Comparison of ENCODE assay signal across 8 mouse cellular contexts in genomic region chr5:140640812-140641211, GRCm38 (mm10). TPM values are rescaled to one million over a fixed set of nuclear protein-coding genes. Genes with fewer than 3 reads are reported as not detected.
DNase-seq lines count a peak whose midpoint lies in the region; ATAC-seq and TF ChIP-seq lines count a peak whose summit lies in the region.

No protein-coding gene starts in this region.

- no peak for DNase-seq in forebrain, embryonic 14.5 days (ENCODE audit: low spot score)
- DNase-seq in liver, embryonic 13.5 days: no peak
- no peak for DNase-seq in liver, embryonic 11.5 days (ENCODE audit: low spot score)
- no peak for DNase-seq in layer of hippocampus, postnatal 14 days (ENCODE audit: low spot score in 2 of 2)
- DNase-seq in layer of hippocampus, adult 11-12 months (ENCODE audit: low spot score): no peak

- H3K9me3 ChIP-seq in forebrain, embryonic 12.5 days: no peaks in the 10 kb centered on the region
- no peaks in the 10 kb centered on the region for H3K9me3 ChIP-seq in forebrain, embryonic 14.5 days (replicated peaks; ENCODE audit: control insufficient read depth, low read length)
- no peaks in the 10 kb centered on the region for H3K9me3 ChIP-seq in liver, embryonic 13.5 days (replicated peaks)
- no peaks in the 10 kb centered on the region for H3K9me3 ChIP-seq in liver, embryonic 11.5 days (ENCODE audit: control insufficient read depth, low read length)
- no peaks in the 10 kb centered on the region for H3K9me3 ChIP-seq in limb, embryonic 13.5 days

- H3K4me1 ChIP-seq in forebrain, embryonic 12.5 days: peaks cover 64% of the 10 kb centered on the region
- H3K4me1 ChIP-seq in forebrain, embryonic 14.5 days (ENCODE audit: control insufficient read depth, insufficient read depth, low read length): peaks cover 18% of the 10 kb centered on the region
- peaks cover 70% of the 10 kb centered on the region for H3K4me1 ChIP-seq in liver, embryonic 13.5 days (replicated peaks)
- peaks cover 45% of the 10 kb centered on the region for H3K4me1 ChIP-seq in liver, embryonic 11.5 days (replicated peaks; ENCODE audit: control insufficient read depth, insufficient read depth, low read length)
- H3K4me1 ChIP-seq in bone marrow macrophage, adult 2 months (ENCODE audit: control insufficient read depth, insufficient read depth, low read length): peaks cover 45% of the 10 kb centered on the region
- H3K4me1 ChIP-seq in limb, embryonic 13.5 days: peaks cover 59% of the 10 kb centered on the region

- no peak overlapping the region for H3K4me2 ChIP-seq in forebrain, embryonic 12.5 days
- H3K4me2 ChIP-seq in forebrain, embryonic 14.5 days (ENCODE audit: low read length): no peak overlapping the region
- no peak overlapping the region for H3K4me2 ChIP-seq in liver, embryonic 13.5 days
- H3K4me2 ChIP-seq in liver, embryonic 11.5 days: no peak overlapping the region
- H3K4me2 ChIP-seq in limb, embryonic 13.5 days (replicated peaks): peak overlapping the region; percentile 52

- no peak for ATAC-seq in forebrain, embryonic 12.5 days (ENCODE audit: low FRiP score)
- ATAC-seq in forebrain, embryonic 14.5 days: no peak
- ATAC-seq in liver, embryonic 13.5 days (ENCODE audit: low read depth): no peak
- ATAC-seq in liver, embryonic 11.5 days (replicated peaks; ENCODE audit: low FRiP score): no peak
- ATAC-seq in limb, embryonic 13.5 days (ENCODE audit: low FRiP score, low read depth): 0 out of 2 replicates have a peak, but pooled peaks have one; percentile 0

- 0 out of 2 replicates have a peak, but pooled peaks have one; percentile 10 for TF ChIP-seq CTCF in bone marrow macrophage, adult 2 months (IDR thresholded peaks at IDR 0.05; ENCODE audit: low read depth, low read length)

- H3K4me3 ChIP-seq in forebrain, embryonic 12.5 days (replicated peaks): no peak overlapping the region
- no peak overlapping the region for H3K4me3 ChIP-seq in forebrain, embryonic 14.5 days (ENCODE audit: low read depth, low read length)
- H3K4me3 ChIP-seq in liver, embryonic 13.5 days (replicated peaks): no peak overlapping the region
- no peak overlapping the region for H3K4me3 ChIP-seq in liver, embryonic 11.5 days (ENCODE audit: low read depth, low read length)
- H3K4me3 ChIP-seq in bone marrow macrophage, adult 2 months (ENCODE audit: insufficient read depth, low read length): no peak overlapping the region
- H3K4me3 ChIP-seq in limb, embryonic 13.5 days: no peak overlapping the region

- 93% methylated on average over 2 of the region's 2 CpGs for WGBS in forebrain, embryonic 12.5 days
- WGBS in forebrain, embryonic 14.5 days: 89% methylated on average over 2 of the region's 2 CpGs
- WGBS in liver, embryonic 13.5 days (ENCODE audit: insufficient replicate concordance): 38% methylated on average over 2 of the region's 2 CpGs
- 46% methylated on average over 2 of the region's 2 CpGs for WGBS in liver, embryonic 11.5 days
- 74% methylated on average over 2 of the region's 2 CpGs for WGBS in limb, embryonic 13.5 days

- no peak overlapping the region; the same call in 1 of the 2 replicates for H3K9ac ChIP-seq in forebrain, embryonic 12.5 days
- no peak overlapping the region for H3K9ac ChIP-seq in forebrain, embryonic 14.5 days (ENCODE audit: low read length)
- no peak overlapping the region for H3K9ac ChIP-seq in liver, embryonic 13.5 days
- no peak overlapping the region for H3K9ac ChIP-seq in liver, embryonic 11.5 days (ENCODE audit: low read depth, low read length)
- no peak overlapping the region for H3K9ac ChIP-seq in limb, embryonic 13.5 days

- H3K27me3 ChIP-seq in forebrain, embryonic 12.5 days: no peaks in the 10 kb centered on the region
- H3K27me3 ChIP-seq in forebrain, embryonic 14.5 days (replicated peaks; ENCODE audit: control insufficient read depth, insufficient read depth, low read length): no peaks in the 10 kb centered on the region
- no peaks in the 10 kb centered on the region for H3K27me3 ChIP-seq in liver, embryonic 13.5 days
- H3K27me3 ChIP-seq in liver, embryonic 11.5 days (replicated peaks; ENCODE audit: control insufficient read depth, insufficient read depth, low read length): no peaks in the 10 kb centered on the region
- H3K27me3 ChIP-seq in limb, embryonic 13.5 days: no peaks in the 10 kb centered on the region

- TF ChIP-seq POLR2A in bone marrow macrophage, adult 2 months (IDR thresholded peaks at IDR 0.05; ENCODE audit: borderline replicate concordance, low read depth, low read length): no peak

- H3K36me3 ChIP-seq in forebrain, embryonic 12.5 days (replicated peaks): peaks cover 97% of the 10 kb centered on the region
- H3K36me3 ChIP-seq in forebrain, embryonic 14.5 days (ENCODE audit: control insufficient read depth, insufficient read depth, low read length): peaks cover 79% of the 10 kb centered on the region
- H3K36me3 ChIP-seq in liver, embryonic 13.5 days: peaks cover 20% of the 10 kb centered on the region
- H3K36me3 ChIP-seq in liver, embryonic 11.5 days (ENCODE audit: control insufficient read depth, insufficient read depth, low read length): peaks cover 12% of the 10 kb centered on the region; the same call in 1 of the 2 replicates
- H3K36me3 ChIP-seq in limb, embryonic 13.5 days: peaks cover 68% of the 10 kb centered on the region

- H3K27ac ChIP-seq in forebrain, embryonic 12.5 days: peak overlapping the region; percentile 46; the same call in 1 of the 2 replicates
- H3K27ac ChIP-seq in forebrain, embryonic 14.5 days (ENCODE audit: low read depth, low read length): no peak overlapping the region
- peak overlapping the region; percentile 53; the same call in 1 of the 2 replicates for H3K27ac ChIP-seq in liver, embryonic 13.5 days
- H3K27ac ChIP-seq in liver, embryonic 11.5 days (ENCODE audit: low read depth, low read length): no peak overlapping the region
- H3K27ac ChIP-seq in bone marrow macrophage, adult 2 months (ENCODE audit: insufficient read depth, low read depth, low read length): peak overlapping the region; percentile 94; the same call in 1 of the 2 replicates
- peak overlapping the region; percentile 88 for H3K27ac ChIP-seq in limb, embryonic 13.5 days

RNA-seq across cellular contexts. Expression of gene Ttyh3, which starts 8.0 kb away (rescaled TPM):
- 84.5 and 88.0 TPM in 2 replicates for polyA plus RNA-seq in forebrain, embryonic 12.5 days (2016; fragmentation: Nextera tagmentation; extraction: Ambion mirVana)
- 65.8 and 72.3 TPM in 2 replicates for polyA plus RNA-seq in forebrain, embryonic 14.5 days (2014; fragmentation: Nextera tagmentation; extraction: Ambion mirVana)
- polyA plus RNA-seq in liver, embryonic 13.5 days (2015; fragmentation: Nextera tagmentation; extraction: Ambion mirVana): 4.8 and 4.9 TPM in 2 replicates
- polyA plus RNA-seq in liver, embryonic 11.5 days (2014; fragmentation: Nextera tagmentation; extraction: Ambion mirVana): 24.3 and 26.5 TPM in 2 replicates
- 73.6 and 91.5 TPM in 2 replicates for polyA plus RNA-seq in bone marrow macrophage, adult 2 months (2012; ENCODE audit: insufficient read depth, insufficient read length, missing spikeins)
- 39.0 and 42.1 TPM in 2 replicates for polyA plus RNA-seq in limb, embryonic 13.5 days (2015; fragmentation: Nextera tagmentation; extraction: Ambion mirVana)
- total RNA-seq in layer of hippocampus, postnatal 14 days (2021): 100 to 1,000 TPM; 357 to 365 TPM

RNA-seq across cellular contexts. Expression of gene Lfng, which starts 33.7 kb away (rescaled TPM):
- 30.9 and 32.8 TPM in 2 replicates for polyA plus RNA-seq in forebrain, embryonic 12.5 days (2016; fragmentation: Nextera tagmentation; extraction: Ambion mirVana)
- 30.9 TPM in 2 replicates for polyA plus RNA-seq in forebrain, embryonic 14.5 days (2014; fragmentation: Nextera tagmentation; extraction: Ambion mirVana)
- polyA plus RNA-seq in liver, embryonic 13.5 days (2015; fragmentation: Nextera tagmentation; extraction: Ambion mirVana): 7.6 and 8.0 TPM in 2 replicates
- polyA plus RNA-seq in liver, embryonic 11.5 days (2014; fragmentation: Nextera tagmentation; extraction: Ambion mirVana): 10.6 and 11.0 TPM in 2 replicates
- polyA plus RNA-seq in bone marrow macrophage, adult 2 months (2012; ENCODE audit: insufficient read depth, insufficient read length, missing spikeins): 60.6 and 75.4 TPM in 2 replicates
- 13.4 and 13.5 TPM in 2 replicates for polyA plus RNA-seq in limb, embryonic 13.5 days (2015; fragmentation: Nextera tagmentation; extraction: Ambion mirVana)
- 10 to 100 TPM; 35.8 to 39.7 TPM for total RNA-seq in layer of hippocampus, postnatal 14 days (2021)

Comparison
In these comparisons a context has a peak if more than half of its experiments do, and no peak if none do; other contexts are left out.
1. H3K27ac ChIP-seq: peak in forebrain, embryonic 12.5 days (single experiment), liver, embryonic 13.5 days (single experiment), bone marrow macrophage, adult 2 months (single experiment) and limb, embryonic 13.5 days (single experiment); none in forebrain, embryonic 14.5 days (single experiment) and liver, embryonic 11.5 days (single experiment).